Mouse (Mus musculus): ENCODE results near the gene Mov10. TPM values are rescaled to one million over a fixed set of nuclear protein-coding genes. Genes with fewer than 3 reads are reported as not detected.
"Not testable (repeated sequence)": the region's sequence is repeated elsewhere in the genome, so short reads cannot be mapped to it uniquely, and the experiment has no call there.

The Mov10 gene
- polyA plus RNA-seq (2015; fragmentation: Nextera tagmentation; extraction: Ambion mirVana), result 6.2 and 8.7 TPM in 2 replicates

GRCm38 (mm10) chr3:104817991-104818748 is at the start of gene Mov10:
Gene Mov10, minus strand, starts transcription at chr3:104818563.
- peak within 1 kb of the TSS; percentile 85 for H3K9ac ChIP-seq (replicated peaks)
- no peaks in the 10 kb centered on the region for H3K27me3 ChIP-seq
- ATAC-seq, result peak; percentile 82
- WGBS, result under 1% methylated on average over 40 of the region's 40 CpGs
- no peaks in the 10 kb centered on the region for H3K9me3 ChIP-seq
- peaks cover 11% of the 10 kb centered on the region for H3K36me3 ChIP-seq
- H3K4me1 ChIP-seq (replicated peaks), result peaks cover 22% of the 10 kb centered on the region
- peak within 1 kb of the TSS; percentile 100 for H3K4me2 ChIP-seq (replicated peaks)
- H3K27ac ChIP-seq, result no peak within 1 kb of the TSS
- peak within 1 kb of the TSS; percentile 70 for H3K4me3 ChIP-seq (replicated peaks)

- not testable (repeated sequence) for ATAC-seq; H3K4me3 ChIP-seq (replicated peaks); H3K27ac ChIP-seq; H3K9me3 ChIP-seq; H3K27me3 ChIP-seq; H3K9ac ChIP-seq (replicated peaks)
- Histone ChIP-seq H3K4me2 (replicated peaks) (peak overlapping the region; percentile 85), H3K36me3 (peaks cover 25% of the 10 kb centered on the region), H3K4me1 (replicated peaks) (peaks cover 30% of the 10 kb centered on the region)
Observed at GRCm38 (mm10) chr3:104866674-104867073, 48.3 kb upstream of the Mov10 start.

GRCm38 (mm10) chr3:104865341-104865788 is 47.0 kb upstream of the Mov10 start:
- peaks cover 38% of the 10 kb centered on the region for H3K4me1 ChIP-seq (replicated peaks)
- H3K9ac ChIP-seq (replicated peaks), result peak overlapping the region; percentile 93
- no peaks in the 10 kb centered on the region for H3K9me3 ChIP-seq
- peak overlapping the region; percentile 85 for H3K4me2 ChIP-seq (replicated peaks)
- peaks cover 12% of the 10 kb centered on the region for H3K36me3 ChIP-seq
- H3K4me3 ChIP-seq (replicated peaks), result peak overlapping the region; percentile 93
- WGBS, result 1% methylated on average over 12 of the region's 12 CpGs
- no peaks in the 10 kb centered on the region for H3K27me3 ChIP-seq
- peak overlapping the region; percentile 95 for H3K27ac ChIP-seq
- peak; percentile 14 for ATAC-seq

GRCm38 (mm10) chr3:104864651-104865340 is 46.4 kb upstream of the Mov10 start:
- peak; percentile 92 for ATAC-seq
- H3K4me3 ChIP-seq (replicated peaks), result peak overlapping the region; percentile 93
- peak overlapping the region; percentile 85 for H3K4me2 ChIP-seq (replicated peaks)
- H3K27ac ChIP-seq, result peak overlapping the region; percentile 95
- no peaks in the 10 kb centered on the region for H3K27me3 ChIP-seq
- WGBS, result under 1% methylated on average over 48 of the region's 48 CpGs
- peaks cover 38% of the 10 kb centered on the region for H3K4me1 ChIP-seq (replicated peaks)
- H3K9me3 ChIP-seq, result no peaks in the 10 kb centered on the region
- peak overlapping the region; percentile 93 for H3K9ac ChIP-seq (replicated peaks)
- peaks cover 7% of the 10 kb centered on the region; the same call in 1 of the 2 replicates for H3K36me3 ChIP-seq

GRCm38 (mm10) chr3:104863786-104864650 is 45.7 kb upstream of the Mov10 start, which contains the start of the genes St7l and Capza1:
Gene St7l, plus strand, starts transcription at chr3:104864005.
Gene Capza1, minus strand, starts transcription at chr3:104864505.
- peak within 1 kb of the TSS; percentile 93 for H3K9ac ChIP-seq (replicated peaks)
- WGBS, result 0% methylated on average over 43 of the region's 43 CpGs

GRCm38 (mm10) chr3:104858560-104858959 is 40.2 kb upstream of the Mov10 start:
- Histone ChIP-seq H3K4me2 (replicated peaks) (no peak overlapping the region), H3K27ac (no peak overlapping the region), H3K9me3 (no peaks in the 10 kb centered on the region), H3K4me3 (replicated peaks) (no peak overlapping the region), H3K27me3 (no peaks in the 10 kb centered on the region), H3K4me1 (replicated peaks) (peaks cover 27% of the 10 kb centered on the region), H3K9ac (replicated peaks) (no peak overlapping the region), H3K36me3 (peaks cover 11% of the 10 kb centered on the region; the same call in 1 of the 2 replicates)
- WGBS, result 91% methylated on average over 1 of the region's 1 CpGs
- no peak for ATAC-seq

More at GRCm38 (mm10) chr3:104863786-104864650, 45.7 kb upstream of the Mov10 start, which contains the start of the genes St7l and Capza1:
- Histone ChIP-seq H3K27ac (peak within 1 kb of the TSS; percentile 95), H3K4me3 (replicated peaks) (peak within 1 kb of the TSS; percentile 93), H3K9me3 (no peaks in the 10 kb centered on the region), H3K4me2 (replicated peaks) (peak within 1 kb of the TSS; percentile 85), H3K4me1 (replicated peaks) (peaks cover 38% of the 10 kb centered on the region), H3K36me3 (peaks cover 5% of the 10 kb centered on the region; the same call in 1 of the 2 replicates), H3K27me3 (no peaks in the 10 kb centered on the region)
- peak; percentile 98 for ATAC-seq

- Histone ChIP-seq H3K4me2 (replicated peaks) (no peak overlapping the region), H3K27ac (no peak overlapping the region), H3K9me3 (no peaks in the 10 kb centered on the region), H3K4me3 (replicated peaks) (no peak overlapping the region), H3K4me1 (replicated peaks) (peaks cover 3% of the 10 kb centered on the region), H3K36me3 (peaks cover 11% of the 10 kb centered on the region; the same call in 1 of the 2 replicates), H3K9ac (replicated peaks) (no peak overlapping the region), H3K27me3 (no peaks in the 10 kb centered on the region)
- no peak for ATAC-seq
- 81% methylated on average over 1 of the region's 1 CpGs for WGBS
Observed at GRCm38 (mm10) chr3:104856106-104856505, 37.7 kb upstream of the Mov10 start.

- Histone ChIP-seq H3K4me1 (replicated peaks) (no peaks in the 10 kb centered on the region), H3K4me3 (replicated peaks) (no peak overlapping the region), H3K27ac (no peak overlapping the region), H3K9ac (replicated peaks) (no peak overlapping the region), H3K4me2 (replicated peaks) (no peak overlapping the region), H3K9me3 (no peaks in the 10 kb centered on the region), H3K36me3 (peaks cover 11% of the 10 kb centered on the region; the same call in 1 of the 2 replicates), H3K27me3 (no peaks in the 10 kb centered on the region)
- ATAC-seq, result no peak
Observed at GRCm38 (mm10) chr3:104854866-104855265, 36.5 kb upstream of the Mov10 start.

- H3K9ac ChIP-seq (replicated peaks), result no peak overlapping the region
- H3K36me3 ChIP-seq, result peaks cover 11% of the 10 kb centered on the region; the same call in 1 of the 2 replicates
- H3K4me3 ChIP-seq (replicated peaks), result no peak overlapping the region
- no peaks in the 10 kb centered on the region for H3K27me3 ChIP-seq
- no peak for ATAC-seq
- H3K27ac ChIP-seq, result no peak overlapping the region
- H3K4me1 ChIP-seq (replicated peaks), result no peaks in the 10 kb centered on the region
- whole genome bisulfite sequencing, result 100% methylated on average over 1 of the region's 1 CpGs
- no peak overlapping the region for H3K4me2 ChIP-seq (replicated peaks)
- no peaks in the 10 kb centered on the region for H3K9me3 ChIP-seq
Observed at GRCm38 (mm10) chr3:104854465-104854864, 36.1 kb upstream of the Mov10 start.

- H3K27ac ChIP-seq, result no peak overlapping the region
- H3K27me3 ChIP-seq, result no peaks in the 10 kb centered on the region
- H3K9me3 ChIP-seq, result no peaks in the 10 kb centered on the region
- no peaks in the 10 kb centered on the region for H3K4me1 ChIP-seq (replicated peaks)
- 96% methylated on average over 4 of the region's 4 CpGs for WGBS
- ATAC-seq, result no peak
- no peak overlapping the region for H3K4me3 ChIP-seq (replicated peaks)
- peaks cover 29% of the 10 kb centered on the region for H3K36me3 ChIP-seq
- no peak overlapping the region for H3K9ac ChIP-seq (replicated peaks)
- no peak overlapping the region for H3K4me2 ChIP-seq (replicated peaks)
Observed at GRCm38 (mm10) chr3:104846601-104847000, 28.2 kb upstream of the Mov10 start.

- Histone ChIP-seq H3K27me3 (no peaks in the 10 kb centered on the region), H3K4me1 (replicated peaks) (no peaks in the 10 kb centered on the region), H3K9ac (replicated peaks) (no peak overlapping the region), H3K4me2 (replicated peaks) (no peak overlapping the region), H3K36me3 (peaks cover 53% of the 10 kb centered on the region), H3K9me3 (no peaks in the 10 kb centered on the region), H3K4me3 (replicated peaks) (no peak overlapping the region), H3K27ac (no peak overlapping the region)
- no peak for ATAC-seq
- WGBS, result 97% methylated on average over 5 of the region's 5 CpGs
Observed at GRCm38 (mm10) chr3:104841049-104841448, 22.7 kb upstream of the Mov10 start.
